Mouse (Mus musculus): ENCODE results near the gene Dmrtc2. TPM values are rescaled to one million over a fixed set of nuclear protein-coding genes. Genes with fewer than 3 reads are reported as not detected.

Dmrtc2 gene
- polyA plus RNA-seq (2017; shearing (Covaris generic)): not detected

GRCm38 (mm10) chr7:24869532-24870165 lies at the start of gene Dmrtc2, which contains the start of gene Lypd4:
Gene Dmrtc2, plus strand, starts transcription at chr7:24870057.
Gene Lypd4, minus strand, starts transcription at chr7:24869941.

GRCm38 (mm10) chr7:24861913-24862312 lies 7.9 kb upstream of the Dmrtc2 start, which contains the start of gene Gm9844:
Gene Gm9844, plus strand, starts transcription at chr7:24862213.

GRCm38 (mm10) chr7:24883896-24884692 lies 14.2 kb downstream of the Dmrtc2 start, which contains the start of gene Rps19:
Gene Rps19, plus strand, starts transcription at chr7:24884371.

GRCm38 (mm10) chr7:24897224-24897623 lies 27.4 kb downstream of the Dmrtc2 start, which contains the start of gene Cd79a:
Gene Cd79a, plus strand, starts transcription at chr7:24897381.

GRCm38 (mm10) chr7:24902630-24903443 lies 33.0 kb downstream of the Dmrtc2 start, which contains the start of gene Arhgef1:
Gene Arhgef1, plus strand, starts transcription at chr7:24902912.

Other genes with a start within 250 kb of the Dmrtc2 start
- not detected for gene Lypd3, start 233.5 kb upstream of the Dmrtc2 start, polyA plus RNA-seq (2017; shearing (Covaris generic))
- gene Tex101, start 193.4 kb upstream of the Dmrtc2 start, polyA plus RNA-seq (2017; shearing (Covaris generic)): not detected
- not detected for gene BC049730, start 160.8 kb upstream of the Dmrtc2 start, polyA plus RNA-seq (2017; shearing (Covaris generic))
- gene Gm4763, start 143.1 kb upstream of the Dmrtc2 start, polyA plus RNA-seq (2017; shearing (Covaris generic)): not detected
- gene Cd177, start 109.7 kb upstream of the Dmrtc2 start, polyA plus RNA-seq (2017; shearing (Covaris generic)): 0.21 TPM
- not detected for gene Ceacam10, start 92.9 kb upstream of the Dmrtc2 start, polyA plus RNA-seq (2017; shearing (Covaris generic))
- gene Gm9844, start 7.8 kb upstream of the Dmrtc2 start, polyA plus RNA-seq (2017; shearing (Covaris generic)): 10.8 TPM
- not detected for gene Lypd4, start 116 bp upstream of the Dmrtc2 start, polyA plus RNA-seq (2017; shearing (Covaris generic))
- 4,580 TPM for gene Rps19, start 14.3 kb downstream of the Dmrtc2 start, polyA plus RNA-seq (2017; shearing (Covaris generic))
- 16.0 TPM for gene Cd79a, start 27.3 kb downstream of the Dmrtc2 start, polyA plus RNA-seq (2017; shearing (Covaris generic))
- gene Arhgef1, start 32.9 kb downstream of the Dmrtc2 start, polyA plus RNA-seq (2017; shearing (Covaris generic)): 953 TPM
- gene Gm4881, start 74.4 kb downstream of the Dmrtc2 start, polyA plus RNA-seq (2017; shearing (Covaris generic)): not detected
- gene Rabac1, start 102.7 kb downstream of the Dmrtc2 start, polyA plus RNA-seq (2017; shearing (Covaris generic)): 700 TPM
- 10.7 TPM for gene Atp1a3, start 135.9 kb downstream of the Dmrtc2 start, polyA plus RNA-seq (2017; shearing (Covaris generic))
- gene Grik5, start 202.3 kb downstream of the Dmrtc2 start, polyA plus RNA-seq (2017; shearing (Covaris generic)): 6.6 TPM
- gene Zfp574, start 202.5 kb downstream of the Dmrtc2 start, polyA plus RNA-seq (2017; shearing (Covaris generic)): 49.1 TPM